Mouse (Mus musculus): ENCODE data around the gene Msx3. TPM values are rescaled to one million over a fixed set of nuclear protein-coding genes. Genes with fewer than 3 reads are reported as not detected.

Msx3 gene
- polyA plus RNA-seq, 1 experiment from 2014 or later, result not detected

DNA sequence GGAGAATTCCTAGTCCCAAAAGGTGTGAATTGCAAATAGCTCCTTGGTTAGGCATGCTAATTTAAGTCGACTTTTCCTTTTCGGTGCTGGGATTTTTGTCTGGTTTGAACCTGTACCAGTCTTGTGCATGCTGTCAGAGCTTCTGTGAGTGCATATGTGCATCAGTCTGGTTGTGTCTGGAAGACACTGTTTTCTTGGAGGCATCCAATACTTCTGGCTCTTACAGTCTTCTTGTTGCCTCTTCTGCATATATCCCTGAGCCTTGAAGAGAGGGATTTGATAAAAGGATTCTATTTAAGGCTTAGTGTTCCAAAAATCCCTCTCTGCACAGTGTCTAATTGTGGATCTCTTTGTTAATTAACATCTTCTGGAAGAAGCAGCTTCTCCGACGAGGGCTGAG is 5.2 kb upstream of the Msx3 start:
- no peak for ATAC-seq (ENCODE audit: insufficient number of reproducible peaks, insufficient read depth, low FRiP score, low read depth)
- Histone ChIP-seq H3K4me3 (ENCODE audit: control insufficient read depth in 1 of 2, insufficient read depth in 1 of 2, low read depth in 1 of 2, low read length in 2 of 2) (no peak overlapping the region), H3K27ac (replicated peaks in 1 of 2; ENCODE audit: control insufficient read depth in 1 of 2, insufficient read depth in 1 of 2, low read depth in 2 of 2, low read length in 2 of 2) (no peak overlapping the region), H3K4me2 (ENCODE audit: low read length) (no peak overlapping the region), H3K4me1 (ENCODE audit: control insufficient read depth in 2 of 2, insufficient read depth in 2 of 2, low read length in 2 of 2) (peaks cover 5 to 11% of the 10 kb centered on the region in 2 experiments; a peak in 3 of 4 replicates), H3K27me3 (ENCODE audit: control insufficient read depth, insufficient read depth, low read length) (peaks cover 95% of the 10 kb centered on the region), H3K36me3 (ENCODE audit: control insufficient read depth, insufficient read depth, low read length) (no peaks in the 10 kb centered on the region), H3K9ac (ENCODE audit: low read length) (no peak overlapping the region), H3K9me3 (ENCODE audit: control insufficient read depth, low read length) (peaks cover 5% of the 10 kb centered on the region; the same call in 1 of the 2 replicates)
- 55% methylated on average over 4 of the region's 4 CpGs for WGBS

DNA sequence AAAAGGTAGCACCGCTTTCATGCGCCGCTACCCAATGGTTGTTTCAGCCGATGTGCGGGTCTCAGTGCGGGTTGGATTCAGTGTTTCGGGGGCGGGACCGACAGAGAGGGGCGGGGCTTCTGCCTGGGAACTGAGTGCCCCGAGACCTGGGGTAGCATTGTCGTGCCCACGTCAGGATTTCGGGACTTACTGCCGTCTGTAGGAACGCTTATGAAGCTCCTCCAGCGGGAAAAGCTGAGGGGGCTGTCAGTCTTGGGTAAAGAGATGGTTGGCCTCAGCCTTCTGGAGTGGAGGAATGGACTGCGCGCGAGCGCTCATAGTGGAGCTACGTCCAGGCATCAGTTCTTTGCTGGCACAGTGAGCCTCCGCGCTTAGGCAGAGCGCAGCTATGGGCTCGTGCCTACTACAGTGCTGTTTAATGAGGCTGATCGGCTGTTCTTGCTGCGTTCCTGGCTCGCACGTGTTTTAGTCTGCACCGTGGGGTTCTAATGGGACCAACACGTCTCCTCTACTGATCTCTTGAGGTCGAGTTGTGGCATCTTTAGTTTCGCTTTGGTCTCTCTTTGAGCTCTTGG is 313 bp upstream of the Msx3 start:
- 2% methylated on average over 34 of the region's 34 CpGs for WGBS
- peaks cover 9 to 18% of the 10 kb centered on the region in 2 experiments; a peak in 3 of 4 replicates for H3K4me1 ChIP-seq (ENCODE audit: control insufficient read depth in 2 of 2, insufficient read depth in 2 of 2, low read length in 2 of 2)
- H3K27me3 ChIP-seq (ENCODE audit: control insufficient read depth, insufficient read depth, low read length), result peaks cover 98% of the 10 kb centered on the region
- peak; percentile 8; the same call in 1 of the 2 replicates for ATAC-seq (ENCODE audit: insufficient number of reproducible peaks, insufficient read depth, low FRiP score, low read depth)
- H3K9me3 ChIP-seq (ENCODE audit: control insufficient read depth, low read length), result no peaks in the 10 kb centered on the region
- peak overlapping the region; percentile 67 for H3K4me2 ChIP-seq (ENCODE audit: low read length)
- no peak overlapping the region for H3K27ac ChIP-seq (replicated peaks in 1 of 2; ENCODE audit: control insufficient read depth in 1 of 2, insufficient read depth in 1 of 2, low read depth in 2 of 2, low read length in 2 of 2)
- peak overlapping the region; percentile 37 to 42 for H3K4me3 ChIP-seq (ENCODE audit: control insufficient read depth in 1 of 2, insufficient read depth in 1 of 2, low read depth in 1 of 2, low read length in 2 of 2)
- no peak overlapping the region for H3K9ac ChIP-seq (ENCODE audit: low read length)
- no peaks in the 10 kb centered on the region for H3K36me3 ChIP-seq (ENCODE audit: control insufficient read depth, insufficient read depth, low read length)

DNA sequence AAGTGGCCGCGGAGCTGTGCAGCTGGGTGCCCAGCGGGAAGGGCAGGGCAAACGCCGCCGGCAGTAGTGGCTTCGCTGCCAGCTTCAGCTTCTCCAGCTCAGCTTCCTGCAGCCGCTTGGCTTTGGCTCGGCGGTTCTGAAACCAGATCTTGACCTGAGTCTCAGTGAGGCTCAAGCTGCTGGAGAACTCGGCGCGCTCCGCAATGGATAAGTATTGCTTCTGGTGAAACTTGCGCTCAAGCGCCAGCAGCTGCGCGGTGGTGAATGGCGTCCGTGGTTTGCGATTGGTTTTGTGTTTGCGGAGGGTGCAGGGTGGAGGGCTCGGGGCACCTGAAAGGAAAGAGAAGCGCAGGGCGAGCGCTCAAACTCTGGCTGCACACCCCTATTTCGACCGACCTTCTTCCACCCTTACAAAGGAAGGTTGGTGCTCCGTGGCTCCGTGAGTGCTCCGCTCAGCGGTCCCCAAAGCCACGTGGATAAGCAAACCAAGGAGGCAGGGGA is 1.0 kb downstream of the Msx3 start:
- ATAC-seq (ENCODE audit: insufficient number of reproducible peaks, insufficient read depth, low FRiP score, low read depth), result no peak
- peak overlapping the region; percentile 37 to 42 for H3K4me3 ChIP-seq (ENCODE audit: control insufficient read depth in 1 of 2, insufficient read depth in 1 of 2, low read depth in 1 of 2, low read length in 2 of 2)
- no peaks in the 10 kb centered on the region for H3K36me3 ChIP-seq (ENCODE audit: control insufficient read depth, insufficient read depth, low read length)
- H3K9ac ChIP-seq (ENCODE audit: low read length), result peak overlapping the region; percentile 21; the same call in 1 of the 2 replicates
- H3K27me3 ChIP-seq (ENCODE audit: control insufficient read depth, insufficient read depth, low read length), result peaks cover 91% of the 10 kb centered on the region
- peaks cover 9 to 18% of the 10 kb centered on the region in 2 experiments; a peak in 3 of 4 replicates for H3K4me1 ChIP-seq (ENCODE audit: control insufficient read depth in 2 of 2, insufficient read depth in 2 of 2, low read length in 2 of 2)
- no peaks in the 10 kb centered on the region for H3K9me3 ChIP-seq (ENCODE audit: control insufficient read depth, low read length)
- H3K4me2 ChIP-seq (ENCODE audit: low read length), result peak overlapping the region; percentile 67
- under 1% methylated on average over 33 of the region's 33 CpGs for WGBS
- H3K27ac ChIP-seq (replicated peaks in 1 of 2; ENCODE audit: control insufficient read depth in 1 of 2, insufficient read depth in 1 of 2, low read depth in 2 of 2, low read length in 2 of 2), result no peak overlapping the region

DNA sequence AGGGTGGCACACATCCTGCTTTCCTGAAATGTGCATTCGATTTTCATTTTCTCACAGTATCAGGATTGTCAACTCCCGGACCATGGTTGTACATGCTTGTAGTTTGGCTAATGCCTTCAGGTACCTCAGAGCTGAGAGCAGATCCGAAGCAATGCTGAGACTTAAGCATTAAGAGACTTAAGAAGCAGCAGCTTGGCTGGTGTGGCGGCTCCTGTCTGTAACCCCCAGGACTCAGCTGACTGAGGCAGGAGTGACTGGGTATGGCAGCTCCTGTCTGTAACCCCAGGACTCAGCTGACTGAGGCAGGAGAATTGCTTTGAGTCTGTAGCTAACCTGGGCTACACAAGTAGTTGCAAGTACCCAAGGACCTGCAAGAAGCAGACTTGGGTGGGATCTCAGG is 3.3 kb downstream of the Msx3 start:
- ATAC-seq (ENCODE audit: insufficient number of reproducible peaks, insufficient read depth, low FRiP score, low read depth), result no peak
- Histone ChIP-seq H3K9me3 (ENCODE audit: control insufficient read depth, low read length) (no peaks in the 10 kb centered on the region), H3K36me3 (ENCODE audit: control insufficient read depth, insufficient read depth, low read length) (peaks cover 5% of the 10 kb centered on the region), H3K4me3 (ENCODE audit: control insufficient read depth in 1 of 2, insufficient read depth in 1 of 2, low read depth in 1 of 2, low read length in 2 of 2) (no peak overlapping the region), H3K27ac (replicated peaks in 1 of 2; ENCODE audit: control insufficient read depth in 1 of 2, insufficient read depth in 1 of 2, low read depth in 2 of 2, low read length in 2 of 2) (no peak overlapping the region), H3K4me2 (ENCODE audit: low read length) (no peak overlapping the region), H3K27me3 (ENCODE audit: control insufficient read depth, insufficient read depth, low read length) (peaks cover 69% of the 10 kb centered on the region), H3K4me1 (ENCODE audit: control insufficient read depth in 2 of 2, insufficient read depth in 2 of 2, low read length in 2 of 2) (peaks cover 9 to 18% of the 10 kb centered on the region in 2 experiments; a peak in 3 of 4 replicates), H3K9ac (ENCODE audit: low read length) (no peak overlapping the region)
- WGBS, result 70% methylated on average over 4 of the region's 4 CpGs

DNA sequence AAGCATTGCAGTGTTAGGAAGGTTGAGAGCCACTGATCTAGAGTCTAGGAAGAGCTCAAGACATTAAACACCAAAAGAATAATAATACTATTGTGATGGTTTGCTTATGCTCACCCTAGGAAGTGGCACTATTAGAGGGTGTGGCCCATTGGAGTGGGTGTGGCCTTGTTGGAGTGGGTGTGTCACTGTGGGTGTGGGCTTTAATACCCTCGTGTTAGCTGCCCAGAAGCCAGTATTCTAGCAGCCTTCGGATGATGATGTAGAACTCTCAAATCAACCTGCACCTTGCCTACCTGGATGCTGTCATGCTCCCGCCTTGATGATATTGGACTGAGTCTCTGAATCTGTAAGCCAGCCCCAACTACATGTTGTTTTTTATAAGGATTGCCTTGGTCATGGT is 6.2 kb downstream of the Msx3 start:
- no peak overlapping the region for H3K27ac ChIP-seq (replicated peaks in 1 of 2; ENCODE audit: control insufficient read depth in 1 of 2, insufficient read depth in 1 of 2, low read depth in 2 of 2, low read length in 2 of 2)
- peaks cover 22% of the 10 kb centered on the region for H3K36me3 ChIP-seq (ENCODE audit: control insufficient read depth, insufficient read depth, low read length)
- no peak overlapping the region for H3K4me2 ChIP-seq (ENCODE audit: low read length)
- no peak for ATAC-seq (ENCODE audit: insufficient number of reproducible peaks, insufficient read depth, low FRiP score, low read depth)
- no peak overlapping the region for H3K9ac ChIP-seq (ENCODE audit: low read length)
- H3K9me3 ChIP-seq (ENCODE audit: control insufficient read depth, low read length), result no peaks in the 10 kb centered on the region
- no peaks in the 10 kb centered on the region for H3K4me1 ChIP-seq (ENCODE audit: control insufficient read depth in 2 of 2, insufficient read depth in 2 of 2, low read length in 2 of 2)
- peaks cover 41% of the 10 kb centered on the region for H3K27me3 ChIP-seq (ENCODE audit: control insufficient read depth, insufficient read depth, low read length)
- 56% methylated on average over 3 of the region's 3 CpGs for WGBS
- no peak overlapping the region for H3K4me3 ChIP-seq (ENCODE audit: control insufficient read depth in 1 of 2, insufficient read depth in 1 of 2, low read depth in 1 of 2, low read length in 2 of 2)

DNA sequence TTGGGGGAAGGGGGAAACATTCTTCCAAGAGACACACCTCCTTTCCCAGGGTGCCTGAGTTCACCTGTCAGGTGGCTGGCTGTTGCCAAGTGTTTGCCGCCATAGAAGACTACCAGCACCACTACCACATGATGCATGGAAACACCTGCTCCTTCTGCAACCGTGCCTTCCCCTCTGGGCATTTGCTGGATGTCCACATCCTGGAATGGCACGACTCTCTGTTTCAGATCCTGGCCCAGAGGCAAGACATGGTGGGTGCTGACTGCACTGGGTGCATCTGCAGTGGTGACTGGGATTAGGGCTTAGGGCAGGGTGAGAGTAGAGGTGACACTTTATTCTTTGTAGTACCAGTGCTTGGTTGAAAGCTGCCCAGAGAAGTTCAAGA is 11.7 kb downstream of the Msx3 start:
- peaks cover 39% of the 10 kb centered on the region for H3K36me3 ChIP-seq (ENCODE audit: control insufficient read depth, insufficient read depth, low read length)
- WGBS, result 52% methylated on average over 3 of the region's 3 CpGs
- H3K27ac ChIP-seq (replicated peaks in 1 of 2; ENCODE audit: control insufficient read depth in 1 of 2, insufficient read depth in 1 of 2, low read depth in 2 of 2, low read length in 2 of 2), result no peak overlapping the region
- H3K4me3 ChIP-seq (ENCODE audit: control insufficient read depth in 1 of 2, insufficient read depth in 1 of 2, low read depth in 1 of 2, low read length in 2 of 2), result peak overlapping the region; percentile 59 to 79
- peak overlapping the region; percentile 84 for H3K4me2 ChIP-seq (ENCODE audit: low read length)
- H3K4me1 ChIP-seq (ENCODE audit: control insufficient read depth in 2 of 2, insufficient read depth in 2 of 2, low read length in 2 of 2), result peaks cover 3 to 11% of the 10 kb centered on the region in 2 experiments
- H3K27me3 ChIP-seq (ENCODE audit: control insufficient read depth, insufficient read depth, low read length), result no peaks in the 10 kb centered on the region
- no peak for ATAC-seq (ENCODE audit: insufficient number of reproducible peaks, insufficient read depth, low FRiP score, low read depth)
- no peaks in the 10 kb centered on the region for H3K9me3 ChIP-seq (ENCODE audit: control insufficient read depth, low read length)
- peak overlapping the region; percentile 90 for H3K9ac ChIP-seq (ENCODE audit: low read length)

DNA sequence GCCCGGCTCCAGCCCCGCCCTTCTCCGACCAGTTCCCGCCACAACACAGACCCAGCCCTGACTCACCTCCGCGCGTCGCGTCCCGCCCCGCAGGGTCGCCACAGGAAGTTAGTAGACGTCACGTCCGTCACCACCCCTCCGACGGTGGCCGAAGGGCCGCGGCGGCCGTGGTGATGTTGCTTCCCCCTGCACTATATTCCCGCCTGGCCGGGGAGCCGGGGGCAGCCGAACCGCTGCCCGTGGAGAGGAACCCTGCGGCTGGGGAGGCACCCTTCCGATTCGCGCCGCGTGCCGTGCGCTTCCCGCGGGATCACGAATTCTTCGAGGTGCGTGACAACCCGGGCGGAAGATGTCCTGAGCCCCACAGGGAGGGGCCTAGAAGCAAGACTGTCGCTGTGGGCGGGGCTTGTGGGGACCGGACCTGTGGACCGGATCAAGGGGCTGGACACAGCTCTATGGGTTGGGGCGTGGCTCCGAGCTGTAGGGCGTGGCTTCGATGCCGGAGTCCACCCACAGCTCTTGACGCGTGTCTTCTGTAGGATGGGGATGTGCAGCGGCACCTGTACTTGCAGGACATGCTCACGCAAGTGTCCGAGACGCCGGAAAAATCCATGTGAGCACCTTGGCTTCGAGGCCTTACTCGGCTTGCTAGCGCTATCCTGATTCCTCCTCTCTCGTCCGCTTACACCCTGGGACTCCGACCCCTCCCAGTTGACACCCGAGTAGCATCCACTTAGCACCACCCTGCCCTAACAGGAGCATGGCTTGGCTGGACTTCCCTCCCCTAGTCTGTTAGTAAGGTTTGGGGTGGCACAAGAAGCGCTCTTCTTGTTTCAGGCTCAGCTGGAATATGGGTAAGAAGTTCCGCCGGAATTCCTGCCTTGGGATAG is 12.4 kb downstream of the Msx3 start, which contains the start of the genes Zfp511 and Tubgcp2:
Gene Zfp511, plus strand, starts transcription at position 111 of the 890 bp plus-strand sequence.
Gene Tubgcp2, minus strand, starts transcription at position 389 of the 890 bp plus-strand sequence.
- Histone ChIP-seq H3K4me1 (ENCODE audit: control insufficient read depth in 2 of 2, insufficient read depth in 2 of 2, low read length in 2 of 2) (peaks cover 3 to 11% of the 10 kb centered on the region in 2 experiments), H3K27ac (replicated peaks in 1 of 2; ENCODE audit: control insufficient read depth in 1 of 2, insufficient read depth in 1 of 2, low read depth in 2 of 2, low read length in 2 of 2) (peak within 1 kb of the TSS; percentile 62 to 89), H3K4me3 (ENCODE audit: control insufficient read depth in 1 of 2, insufficient read depth in 1 of 2, low read depth in 1 of 2, low read length in 2 of 2) (peak within 1 kb of the TSS; percentile 59 to 79), H3K36me3 (ENCODE audit: control insufficient read depth, insufficient read depth, low read length) (peaks cover 45% of the 10 kb centered on the region), H3K9me3 (ENCODE audit: control insufficient read depth, low read length) (no peaks in the 10 kb centered on the region), H3K4me2 (ENCODE audit: low read length) (peak within 1 kb of the TSS; percentile 84), H3K9ac (ENCODE audit: low read length) (peak within 1 kb of the TSS; percentile 90), H3K27me3 (ENCODE audit: control insufficient read depth, insufficient read depth, low read length) (no peaks in the 10 kb centered on the region)
- 1% methylated on average over 69 of the region's 69 CpGs for WGBS
- peak; percentile 96 for ATAC-seq (ENCODE audit: insufficient number of reproducible peaks, insufficient read depth, low FRiP score, low read depth)
